Mouse (Mus musculus) splenic B cell, adult 2 months (primary cell): ENCODE results near the gene Kctd20.

ENCODE experiments used
- DNase-seq: peaks from one replicate; pipeline ENCODE4 v3.0.0-alpha.2; 2011; ENCODE audit warnings: low read depth, low spot score
- H3K27me3 ChIP-seq: 2 replicates; pipeline ENCODE4 v1.6.1; 2012; ENCODE audit warnings: mild to moderate bottlenecking, low read length, moderate library complexity, mixed read lengths; ENCODE audit not compliant: control insufficient read depth, poor library complexity, insufficient read depth, severe bottlenecking
- H3K36me3 ChIP-seq: 2 replicates; pipeline ENCODE4 v1.6.1; 2012; ENCODE audit warnings: mild to moderate bottlenecking, low read length, moderate library complexity, mixed read lengths; ENCODE audit not compliant: control insufficient read depth, poor library complexity, insufficient read depth, severe bottlenecking

The Kctd20 gene

DNA sequence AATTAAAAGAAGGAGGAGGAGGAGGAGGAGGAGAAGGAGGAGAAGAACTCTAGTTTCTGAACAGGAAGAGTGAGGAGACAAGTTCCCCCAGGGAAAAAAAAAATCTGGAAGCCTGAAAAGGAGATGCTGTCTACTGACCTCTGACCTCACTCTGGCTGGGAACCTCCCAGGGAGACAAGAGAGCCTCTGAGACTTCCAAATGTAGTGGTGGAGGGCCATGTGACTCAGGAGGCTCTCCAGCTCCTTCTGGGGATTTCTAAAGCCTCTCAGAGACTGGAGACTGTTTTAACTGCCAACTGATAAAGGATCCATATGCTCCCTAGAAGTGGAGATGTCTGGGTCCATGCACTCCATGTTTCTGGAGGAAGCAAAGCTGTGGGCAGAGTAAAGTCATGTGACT lies 62.5 kb downstream of the Kctd20 start:
- Histone ChIP-seq H3K27me3 (no peaks in the 10 kb centered on the region), H3K36me3 (no peaks in the 10 kb centered on the region)
- DNase-seq = no peak

DNA sequence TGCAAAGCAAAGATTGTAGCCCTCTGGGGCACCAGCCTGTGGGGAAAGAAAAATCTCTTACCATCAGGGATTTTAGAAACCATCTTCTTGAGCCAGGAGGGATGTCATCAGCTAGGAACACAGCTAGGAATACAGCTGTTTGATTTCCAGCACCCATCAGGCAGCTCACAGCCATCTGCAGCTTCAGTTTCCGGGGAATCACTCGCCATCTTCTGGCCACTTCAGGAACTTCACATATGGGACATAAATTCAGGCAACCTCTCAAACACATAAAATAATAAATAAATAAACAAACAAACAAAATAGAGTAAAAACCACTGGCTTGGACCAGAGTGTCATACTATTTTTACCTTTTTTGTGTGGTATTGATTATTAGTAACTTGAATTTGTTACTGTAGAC lies 63.9 kb downstream of the Kctd20 start:
- DNase-seq = peak; percentile 84
- Histone ChIP-seq H3K36me3 (no peaks in the 10 kb centered on the region), H3K27me3 (no peaks in the 10 kb centered on the region)

DNA sequence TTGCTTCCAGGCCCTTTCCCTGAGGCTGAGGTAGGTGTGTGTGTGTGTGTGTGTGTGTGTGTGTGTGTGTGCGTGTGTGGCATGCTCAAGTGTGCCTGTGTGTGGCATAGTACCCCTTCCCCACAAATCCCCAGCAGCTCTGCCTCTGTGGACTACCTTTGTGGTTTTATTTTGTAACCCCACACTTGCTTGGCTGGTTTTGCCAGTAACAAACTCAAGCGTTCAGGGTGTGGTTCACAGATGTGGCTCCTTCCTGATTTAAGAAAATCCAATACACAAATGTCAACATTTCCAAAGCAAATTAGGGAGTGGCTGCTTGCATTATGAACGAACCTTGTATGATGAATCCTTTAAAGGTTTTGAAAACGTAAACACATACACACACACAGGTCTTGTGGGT lies 65.0 kb downstream of the Kctd20 start:
- no peak for DNase-seq
- H3K36me3 ChIP-seq = no peaks in the 10 kb centered on the region

DNA sequence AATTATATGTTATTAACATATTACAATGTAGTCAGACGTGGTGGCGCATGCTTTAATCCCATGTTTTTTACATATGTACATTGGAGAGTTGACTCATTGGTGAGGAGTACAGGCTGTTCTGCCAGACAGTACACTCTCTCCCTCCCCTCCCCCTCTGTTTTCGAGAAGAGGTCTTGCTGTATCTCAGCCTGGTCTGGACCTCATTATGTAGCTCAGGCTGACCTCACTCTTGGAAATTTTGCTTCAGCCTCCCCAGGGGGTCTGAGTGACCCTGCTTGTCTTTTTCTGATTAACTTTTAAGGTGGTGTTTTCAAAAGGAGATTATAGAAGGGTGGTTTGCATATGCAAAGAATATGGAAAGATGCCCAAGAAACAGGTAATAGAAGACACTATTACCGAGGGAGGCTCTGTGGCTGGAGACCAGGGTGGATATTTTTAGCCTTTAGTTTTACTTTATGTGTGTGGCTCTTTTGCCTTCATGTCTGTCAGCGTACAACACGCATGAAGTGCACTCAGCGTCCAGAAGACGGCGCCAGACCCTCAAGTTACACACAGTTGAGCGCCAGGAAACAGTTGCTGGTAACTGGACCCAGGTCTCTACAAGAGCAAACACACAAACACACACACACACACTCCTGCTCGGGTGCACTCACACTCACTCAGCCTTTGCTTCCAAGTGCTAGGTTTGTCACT lies 66.7 kb downstream of the Kctd20 start:
- DNase-seq = peak; percentile 71

More for the DNA sequence above, 65.0 kb downstream of the Kctd20 start:
- H3K27me3 ChIP-seq = no peaks in the 10 kb centered on the region

More for the DNA sequence above, 66.7 kb downstream of the Kctd20 start:
- Histone ChIP-seq H3K27me3 (no peaks in the 10 kb centered on the region), H3K36me3 (no peaks in the 10 kb centered on the region)
